Mouse (Mus musculus): ENCODE measurements around the gene Lgals2.

DNA sequence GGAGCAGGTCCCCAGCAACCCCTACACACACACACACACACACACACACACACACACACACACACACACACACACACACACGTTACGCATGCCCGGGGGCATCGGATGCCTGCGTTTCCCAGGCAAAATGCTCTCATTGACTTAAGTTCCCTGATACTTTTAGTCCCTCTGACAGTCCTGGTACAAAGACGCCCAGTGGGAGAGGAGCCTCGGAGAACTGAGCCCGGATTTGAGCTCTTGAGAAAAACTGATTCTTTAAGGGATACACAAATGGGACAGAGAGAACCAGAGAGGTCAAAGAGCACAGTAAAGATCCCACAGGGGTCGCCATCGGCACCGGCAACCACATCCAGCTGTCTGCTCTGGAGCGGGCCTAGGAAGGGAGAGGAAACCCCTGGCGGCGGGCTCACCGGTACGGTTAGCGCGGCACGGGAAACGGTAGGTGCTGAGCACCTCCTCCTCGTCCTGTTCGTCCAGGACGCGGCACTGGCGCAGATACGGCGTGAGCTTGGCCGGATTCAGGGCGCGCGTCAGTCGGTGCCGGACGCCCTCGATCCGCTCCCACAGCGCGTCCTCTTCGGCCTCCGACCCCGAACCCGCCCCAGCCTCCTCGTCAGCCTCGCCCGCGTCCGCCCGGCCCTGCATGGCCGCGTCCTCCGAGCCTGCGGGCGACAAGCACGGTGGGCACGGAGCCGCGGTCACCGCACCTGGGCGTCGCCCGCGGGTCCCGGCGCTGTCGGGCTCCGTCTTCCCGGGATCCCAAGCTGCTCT, 53.2 kb downstream of the Lgals2 start:
- TF ChIP-seq GATA1 (IDR thresholded peaks at IDR 0.05; ENCODE audit: low read length) (no peak), TAL1 (IDR thresholded peaks at IDR 0.05; ENCODE audit: low read length) (no peak)

All from erythroblast, embryonic 14.5 days (primary cell).